Mouse (Mus musculus) layer of hippocampus, adult 2 months (tissue): ENCODE results near the gene Wdr26. TPM values are rescaled to one million over a fixed set of nuclear protein-coding genes. Genes with fewer than 3 reads are reported as not detected.

Experiments used
- DNase-seq, 2 experiments: peaks; one replicate each; pipeline ENCODE4 v3.0.0; 2022; ENCODE audit warnings: low spot score in 2 of 2
- H3K27ac ChIP-seq: fragments of 200-600 bp; 2 replicates; pipeline ENCODE4 v1.8.1; 2022
- H3K4me3 ChIP-seq: fragments of 200-600 bp; 2 replicates; pipeline ENCODE4 v1.8.1; 2022; ENCODE audit warnings: mild to moderate bottlenecking
- CTCF ChIP-seq: fragments of 200-600 bp; conservative IDR thresholded peaks from 2 replicates; pipeline ENCODE4 v1.8.1; 2022; ENCODE audit warnings: antibody characterized with exemption, mild to moderate bottlenecking, moderate library complexity
- total RNA-seq, 2 experiments: library from RNA; stranded (reverse); gene quantifications; 2 replicates each; pipeline ENCODE4 v1.2.3; 2021

Wdr26 gene
- total RNA-seq, 2 experiments from 2014 or later: 104 to 117 TPM

DNA sequence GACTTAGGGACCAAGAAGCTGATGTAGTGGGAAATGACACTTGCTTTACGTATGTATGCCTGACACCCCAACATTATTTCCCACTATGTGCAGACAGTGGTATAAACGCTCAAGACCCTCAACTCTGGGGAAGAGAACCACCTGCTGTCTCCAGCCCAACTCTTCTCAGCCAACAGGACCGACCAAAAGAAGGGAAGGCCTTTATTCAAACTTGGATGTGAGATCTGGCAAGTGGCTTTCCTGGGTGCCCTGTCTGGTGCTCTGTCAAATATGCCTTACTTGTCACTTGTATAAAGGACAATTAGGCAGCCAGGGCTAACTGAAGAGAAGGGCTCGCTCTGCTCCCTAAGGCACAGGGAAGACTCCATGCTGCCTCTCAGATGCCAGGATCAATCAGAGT is 12.4 kb downstream of the Wdr26 start:
- DNase-seq: no peak
- no peak overlapping the region for H3K4me3 ChIP-seq
- no peak for TF ChIP-seq CTCF
- no peak overlapping the region for H3K27ac ChIP-seq

DNA sequence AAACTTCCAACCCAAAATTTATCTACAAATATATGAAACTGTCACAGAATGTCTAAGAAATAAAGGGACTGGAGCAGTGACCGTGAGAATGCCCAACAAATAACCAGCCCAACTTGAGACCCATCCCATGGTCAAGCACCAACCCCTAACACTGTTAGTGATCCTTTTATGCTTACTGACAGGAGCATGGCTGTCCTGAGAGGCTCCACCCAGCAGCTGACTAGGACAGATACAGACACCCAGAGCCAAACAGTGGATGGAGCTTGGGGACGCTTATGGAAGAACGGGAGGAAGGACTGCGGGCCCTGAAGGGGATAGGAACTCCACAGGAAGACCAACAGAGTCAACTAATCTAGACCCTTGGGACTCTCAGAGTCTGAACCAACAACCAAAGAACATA is 22.9 kb downstream of the Wdr26 start:
- H3K4me3 ChIP-seq: no peak overlapping the region
- H3K27ac ChIP-seq: no peak overlapping the region
- TF ChIP-seq CTCF: no peak
- DNase-seq: no peak

DNA sequence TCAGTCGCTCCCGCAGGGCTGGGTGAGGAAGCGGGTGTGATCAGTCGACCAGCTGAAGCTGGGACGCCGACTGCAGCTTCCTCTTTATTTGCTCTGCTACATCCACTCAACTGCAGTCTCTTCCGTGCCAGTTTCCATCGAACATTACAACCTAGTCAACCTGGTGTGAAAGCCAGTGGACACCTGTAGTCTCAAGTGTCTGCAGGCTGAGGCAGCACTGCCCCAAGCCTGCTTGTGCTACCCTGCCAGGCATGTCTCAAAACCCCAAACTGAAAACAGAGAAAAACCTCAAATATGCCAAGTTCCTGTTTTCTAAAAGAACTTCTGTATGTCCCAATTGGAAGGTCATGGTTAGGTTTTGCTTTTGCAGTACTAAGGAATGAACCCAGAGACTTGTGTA is 41.6 kb downstream of the Wdr26 start:
- Histone ChIP-seq H3K4me3 (no peak overlapping the region), H3K27ac (no peak overlapping the region)
- no peak for DNase-seq
- TF ChIP-seq CTCF: no peak

DNA sequence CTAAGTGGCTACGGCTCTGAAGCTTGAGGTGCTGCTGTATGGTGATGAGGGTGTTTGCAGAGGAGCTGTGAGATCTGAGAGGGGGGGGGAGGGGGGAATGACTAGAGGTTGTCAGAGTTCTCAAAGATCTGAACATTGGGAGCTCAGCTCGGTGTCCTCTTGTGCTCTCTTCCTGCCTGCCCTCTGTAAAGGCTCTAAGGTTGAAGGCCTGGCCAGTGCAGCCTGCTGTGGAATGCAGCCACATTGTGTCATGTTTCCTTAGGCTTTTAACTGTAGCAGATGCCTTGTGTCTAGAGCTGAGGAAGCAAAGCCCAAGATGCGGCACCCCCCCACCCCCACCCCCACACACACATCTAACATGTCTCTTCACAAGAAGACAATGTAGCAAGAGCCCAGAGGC is 43.4 kb downstream of the Wdr26 start:
- no peak for DNase-seq
- no peak for TF ChIP-seq CTCF
- no peak overlapping the region for H3K27ac ChIP-seq

DNA sequence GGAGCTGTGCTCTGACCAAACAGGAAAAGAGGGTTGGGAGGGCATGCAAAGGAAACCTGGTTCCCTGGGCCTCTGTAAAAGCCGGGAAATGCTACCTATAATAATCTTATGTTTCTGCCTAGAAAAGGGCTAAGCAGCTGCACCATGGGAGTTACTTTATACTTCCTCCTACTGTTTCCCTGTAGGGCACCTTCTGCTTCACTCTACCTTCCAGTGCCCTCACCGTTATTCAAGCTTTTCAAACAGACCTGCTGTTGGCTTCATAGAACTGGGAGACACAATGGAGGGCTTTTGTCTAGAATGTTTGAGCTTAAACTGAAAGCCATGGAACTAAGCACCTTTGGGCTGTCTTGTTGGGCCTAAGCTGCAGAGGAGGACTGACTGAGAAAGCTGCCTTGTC is 44.0 kb downstream of the Wdr26 start:
- DNase-seq: no peak
- no peak for TF ChIP-seq CTCF
- Histone ChIP-seq H3K4me3 (no peak overlapping the region), H3K27ac (peak overlapping the region; percentile 28; the same call in 1 of the 2 replicates)

More for the DNA sequence above, 43.4 kb downstream of the Wdr26 start:
- H3K4me3 ChIP-seq: no peak overlapping the region

DNA sequence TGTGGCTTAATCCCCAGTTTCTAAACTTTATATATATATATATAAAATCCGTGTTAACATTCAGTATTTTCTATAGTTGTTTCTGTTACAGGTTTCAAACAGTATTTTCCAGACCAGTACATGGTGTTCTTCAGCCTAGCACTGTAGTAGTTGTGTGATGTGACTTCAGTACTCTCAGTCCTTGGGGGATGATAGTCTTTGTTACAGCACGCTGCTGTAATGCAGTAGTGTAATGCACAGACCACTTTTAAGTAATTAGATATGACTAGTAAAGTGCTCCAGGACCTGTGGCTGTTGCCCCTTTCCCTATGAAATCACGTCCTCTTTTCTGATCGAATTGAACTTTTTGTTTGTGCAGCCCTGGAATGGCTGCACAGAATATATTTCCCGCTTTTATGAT is 60.3 kb downstream of the Wdr26 start:
- peak overlapping the region; percentile 89; the same call in 1 of the 2 replicates for H3K27ac ChIP-seq
- DNase-seq: no peak
- TF ChIP-seq CTCF: no peak
- peak overlapping the region; percentile 70 for H3K4me3 ChIP-seq

DNA sequence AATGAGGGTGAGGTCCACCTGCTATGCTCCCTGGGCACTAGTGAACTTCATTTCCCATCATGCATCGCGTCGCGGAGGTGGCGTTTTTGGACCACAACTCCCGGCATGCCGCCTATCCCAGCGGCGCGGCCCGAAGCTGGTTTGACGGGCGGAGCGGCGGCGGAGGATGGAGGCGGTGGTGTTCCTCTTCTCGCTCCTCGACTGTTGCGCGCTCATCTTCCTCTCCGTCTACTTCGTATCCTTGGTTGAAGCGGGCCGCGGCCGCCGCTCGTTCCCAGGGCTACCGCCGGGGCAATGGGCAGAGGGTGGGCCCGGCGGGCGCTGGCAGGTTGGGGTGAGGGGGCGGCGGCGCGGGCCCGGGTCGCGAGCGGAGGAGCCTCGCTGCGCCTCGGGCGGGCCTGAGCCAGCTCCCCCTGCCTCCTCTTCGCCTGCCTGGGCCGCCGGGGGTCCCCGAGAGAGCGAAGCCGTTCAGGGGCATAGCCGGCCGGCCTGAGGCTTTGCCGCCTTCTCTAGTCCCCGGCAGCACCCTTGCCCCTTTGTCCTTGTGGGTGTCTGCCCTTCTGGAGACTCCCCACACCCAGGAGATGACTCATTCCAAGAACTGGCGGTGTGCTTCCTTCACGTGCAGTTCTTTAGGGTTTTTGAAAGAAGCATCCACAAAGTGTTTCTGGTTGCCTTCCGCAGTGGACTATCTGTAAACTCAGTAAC is 60.8 kb downstream of the Wdr26 start:
- H3K4me3 ChIP-seq: peak overlapping the region; percentile 70
- TF ChIP-seq CTCF: no peak
- H3K27ac ChIP-seq: peak overlapping the region; percentile 89
- DNase-seq: peak; percentile 91 to 94

DNA sequence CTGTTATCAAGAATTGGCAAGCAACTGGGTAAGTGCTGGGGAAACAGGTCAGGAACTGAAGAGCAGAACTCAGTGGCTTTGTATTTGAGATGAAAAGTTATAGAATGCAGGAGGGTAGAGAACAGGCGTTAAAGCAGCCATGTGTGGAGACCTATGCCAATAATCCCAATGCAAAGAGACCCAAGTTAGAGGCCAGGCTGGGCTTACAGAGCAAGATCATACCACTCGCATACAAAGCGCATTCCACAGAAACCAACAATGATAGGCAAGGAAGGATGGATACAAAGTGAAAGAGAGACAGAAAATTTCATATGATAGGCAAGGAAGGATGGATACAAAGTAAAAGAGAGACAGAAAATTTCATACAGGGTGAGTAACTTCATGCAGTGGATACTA is 61.4 kb downstream of the Wdr26 start:
- H3K27ac ChIP-seq: peak overlapping the region; percentile 89; the same call in 1 of the 2 replicates
- DNase-seq: no peak
- no peak for TF ChIP-seq CTCF
- peak overlapping the region; percentile 70; the same call in 1 of the 2 replicates for H3K4me3 ChIP-seq

DNA sequence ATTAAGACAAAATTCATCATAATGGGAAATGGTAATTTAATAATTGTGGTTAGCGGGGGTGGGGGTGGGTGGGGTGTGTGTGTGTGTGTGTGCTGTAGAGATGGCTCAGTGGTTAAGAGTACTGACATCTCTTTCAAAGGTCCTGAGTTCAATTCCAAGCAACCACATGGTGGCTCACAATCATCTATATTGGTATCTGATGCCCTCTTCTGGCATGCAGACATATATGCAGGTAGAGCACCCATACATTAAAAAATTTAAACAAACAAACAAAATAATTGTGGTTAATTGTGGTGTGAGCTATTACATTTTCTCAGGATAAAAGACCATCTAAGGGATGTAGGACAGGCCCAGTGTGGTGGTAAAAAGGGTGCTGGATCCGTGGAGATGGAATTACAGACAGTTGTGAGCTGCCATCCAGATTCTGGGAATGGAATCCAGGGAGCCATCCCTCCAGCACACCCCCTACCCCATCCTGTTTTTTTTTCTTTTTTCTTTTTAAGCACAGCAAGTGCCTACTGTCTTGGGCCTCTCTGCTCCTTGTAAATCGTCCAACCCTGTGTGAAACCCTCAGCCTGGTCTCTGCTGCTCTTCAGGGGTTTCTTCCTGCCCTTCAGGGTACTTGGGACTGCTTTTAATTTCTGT is 62.3 kb downstream of the Wdr26 start:
- H3K4me3 ChIP-seq: no peak overlapping the region
- no peak for DNase-seq
- no peak overlapping the region for H3K27ac ChIP-seq
- TF ChIP-seq CTCF: peak; percentile 37

DNA sequence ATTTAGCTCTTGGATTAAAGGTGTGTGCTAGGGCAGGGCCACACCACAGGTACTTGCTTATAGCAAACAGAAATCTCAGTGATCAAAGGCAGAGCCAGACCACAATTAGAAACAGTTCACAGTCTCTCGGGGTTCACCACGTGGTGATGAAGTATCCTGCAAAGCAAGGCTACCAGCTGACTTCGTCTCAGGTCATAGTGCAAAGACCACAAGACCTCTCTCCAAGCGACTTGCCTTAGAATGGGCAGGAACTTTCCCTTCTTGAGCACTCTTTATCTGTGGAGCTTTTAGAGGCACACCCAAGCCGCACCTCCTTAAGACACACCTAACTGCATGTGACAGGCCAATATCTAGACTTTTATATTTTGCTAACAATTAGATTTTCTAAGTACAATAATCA is 63.3 kb downstream of the Wdr26 start:
- TF ChIP-seq CTCF: no peak
- Histone ChIP-seq H3K27ac (peak overlapping the region; percentile 11; the same call in 1 of the 2 replicates), H3K4me3 (no peak overlapping the region)
- no peak for DNase-seq

DNA sequence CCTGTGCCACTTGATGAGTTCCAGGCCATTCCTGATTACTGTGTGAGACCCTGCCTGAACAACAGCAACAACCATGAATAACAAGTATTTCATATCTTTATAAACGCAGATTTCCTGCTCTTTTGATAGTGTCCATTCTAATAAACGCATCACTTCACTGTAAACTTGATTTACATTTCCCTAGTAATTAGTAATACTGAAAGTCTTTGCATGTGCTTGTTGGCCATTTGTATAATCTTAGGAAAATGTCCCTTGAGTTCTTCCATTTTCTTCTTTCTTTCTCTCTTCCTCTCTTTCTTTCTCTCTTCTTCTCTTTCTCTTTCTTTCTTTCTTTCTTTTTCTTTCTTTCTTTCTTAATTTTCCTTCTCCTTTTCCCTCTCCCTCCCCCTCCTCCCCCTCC is 65.6 kb downstream of the Wdr26 start:
- no peak for TF ChIP-seq CTCF
- no peak for DNase-seq
- H3K27ac ChIP-seq: no peak overlapping the region
- H3K4me3 ChIP-seq: no peak overlapping the region

DNA sequence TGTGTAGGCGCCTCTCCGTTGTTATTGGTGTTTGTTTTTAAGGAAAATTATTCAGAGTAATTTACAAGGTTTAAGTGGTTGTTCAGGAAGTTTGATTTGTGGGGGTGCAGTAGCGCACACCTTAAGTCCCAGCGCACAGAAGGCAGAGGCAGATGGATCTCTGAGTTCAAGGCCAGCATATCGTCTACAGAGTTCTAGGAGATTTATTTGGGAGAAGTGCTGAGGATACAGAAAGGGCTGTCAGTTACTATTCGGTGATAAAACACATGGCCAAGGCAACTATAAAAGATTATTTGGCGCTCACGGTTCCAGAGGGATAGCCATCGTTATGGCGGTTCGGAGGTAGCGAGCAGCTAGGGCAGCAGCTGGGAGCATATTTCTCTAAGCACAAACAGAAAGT is 66.8 kb downstream of the Wdr26 start:
- DNase-seq: no peak
- Histone ChIP-seq H3K4me3 (peak overlapping the region; percentile 88), H3K27ac (peak overlapping the region; percentile 87; the same call in 1 of the 2 replicates)

DNA sequence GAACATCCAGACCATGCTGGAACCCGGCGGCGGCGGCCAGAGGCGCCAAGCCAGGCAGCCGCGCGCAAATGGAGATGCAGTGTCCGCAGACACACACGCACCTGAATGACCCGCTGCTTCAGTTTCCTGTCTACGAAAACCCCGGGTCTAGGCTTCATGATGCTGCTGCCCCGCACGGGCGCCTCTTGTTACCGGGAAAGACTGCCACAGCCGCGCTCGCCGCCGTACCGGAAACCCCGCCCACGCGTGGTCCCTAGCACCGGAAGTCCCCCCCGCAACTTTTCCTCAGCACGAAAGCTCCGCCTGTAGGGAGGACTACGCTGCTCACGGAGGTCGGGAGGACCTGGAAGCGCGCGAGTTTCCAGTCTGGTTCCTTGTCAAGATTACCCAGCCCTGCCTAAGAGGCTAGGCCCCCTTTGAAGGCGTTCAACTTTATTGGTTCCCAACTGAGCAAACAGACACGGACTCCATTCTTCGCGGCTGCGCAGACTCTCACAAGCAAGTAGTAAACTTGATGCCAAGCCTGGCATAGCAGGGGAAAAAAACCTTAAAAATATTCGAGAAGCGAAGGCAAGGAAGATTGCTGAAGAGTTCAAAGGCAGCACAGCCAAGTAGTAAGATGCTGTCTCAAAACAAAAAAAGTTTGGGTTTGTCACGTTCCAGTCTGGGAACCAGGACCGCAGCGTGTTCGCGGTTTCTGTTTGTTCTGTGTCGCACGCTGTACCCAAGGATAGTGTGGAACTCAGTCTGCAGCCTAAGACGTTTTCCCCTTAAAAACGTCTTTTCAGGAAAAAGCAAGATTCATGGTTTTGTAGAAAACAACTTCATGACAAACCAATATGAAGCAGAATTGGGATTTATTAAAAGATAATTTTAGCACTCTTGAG is 67.6 kb downstream of the Wdr26 start, which contains the start of the genes Nvl and Cnih4:
TSS of gene Nvl (minus strand) at position 255 of the 887 bp plus-strand sequence.
TSS of gene Cnih4 (plus strand) at position 744 of the 887 bp plus-strand sequence.
- no peak; the same call in 1 of the 2 replicates for TF ChIP-seq CTCF
- H3K27ac ChIP-seq: peak within 1 kb of the TSS; percentile 87
- H3K4me3 ChIP-seq: peak within 1 kb of the TSS; percentile 88
- peak; percentile 94 for DNase-seq

More for the DNA sequence above, 66.8 kb downstream of the Wdr26 start:
- TF ChIP-seq CTCF: no peak
